Mouse (Mus musculus) ES-Bruce4 (cell line): ENCODE data around the gene Zswim1.

Source experiments
- CTCF ChIP-seq: IDR thresholded peaks from one replicate; pipeline ENCODE4 v1.8.1; 2011; ENCODE audit warnings: low read depth, low read length
- EP300 ChIP-seq: IDR thresholded peaks from 2 replicates; pipeline ENCODE4 v1.6.1; 2011; ENCODE audit warnings: low read depth, low read length; ENCODE audit not compliant: insufficient read depth

DNA sequence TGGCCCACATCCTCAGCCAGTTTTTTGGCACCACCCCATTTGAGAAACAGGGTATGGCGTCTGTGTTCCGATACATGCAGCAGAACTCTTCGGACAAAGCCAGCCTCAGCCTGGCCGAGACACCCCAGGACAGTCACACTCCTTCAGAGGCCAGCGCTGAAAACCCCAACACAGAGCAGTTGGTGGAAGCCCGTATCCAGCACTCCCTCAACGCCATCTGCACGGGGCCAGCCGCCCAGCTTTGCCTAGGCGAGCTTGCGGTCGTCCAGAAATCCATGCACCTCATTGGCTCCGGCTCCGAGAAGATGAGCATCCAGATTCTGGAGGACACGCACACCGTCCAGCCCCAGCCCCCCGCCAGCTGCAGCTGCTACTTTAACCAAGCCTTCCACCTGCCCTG, 3.0 kb downstream of the Zswim1 start:
- TF ChIP-seq EP300 (no peak), CTCF (no peak)
